Mouse (Mus musculus): ENCODE measurements around the gene Timm13. TPM values are rescaled to one million over a fixed set of nuclear protein-coding genes. Genes with fewer than 3 reads are reported as not detected.

The Timm13 gene
- polyA plus RNA-seq, 1 experiment from 2014 or later, result 286 TPM

DNA sequence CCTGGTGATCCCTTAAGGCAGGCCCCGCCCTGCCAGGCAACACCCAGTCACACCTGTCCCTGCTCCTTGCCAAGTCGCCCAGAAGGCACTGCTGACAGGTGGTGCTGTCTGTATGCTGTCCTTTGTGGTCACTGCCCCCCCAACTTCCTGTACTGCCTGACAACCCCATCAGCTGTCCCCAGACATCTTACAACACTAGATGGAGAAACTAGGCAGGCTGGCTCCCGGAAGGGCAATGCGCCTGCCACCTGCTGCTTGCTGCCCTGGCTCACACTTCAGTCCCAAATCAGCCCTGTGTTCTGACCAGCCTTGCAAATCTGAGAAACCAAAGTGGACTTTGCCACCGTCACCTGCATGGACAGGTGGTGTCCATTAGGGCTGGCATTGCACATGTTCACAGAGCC lies 13.5 kb upstream of the Timm13 start:
- Histone ChIP-seq H3K36me3 (ENCODE audit: control insufficient read depth, insufficient read depth) (peaks cover 5% of the 10 kb centered on the region; the same call in 1 of the 2 replicates), H3K4me2 (ENCODE audit: low read depth, low read length) (no peak overlapping the region), H3K9me3 (replicated peaks; ENCODE audit: control insufficient read depth, low read length) (no peaks in the 10 kb centered on the region), H3K4me3 (ENCODE audit: low read length) (no peak overlapping the region), H3K27me3 (ENCODE audit: control insufficient read depth, insufficient read depth, low read length) (no peaks in the 10 kb centered on the region), H3K27ac (ENCODE audit: low read length) (no peak overlapping the region), H3K9ac (ENCODE audit: low read length) (no peak overlapping the region), H3K4me1 (ENCODE audit: control insufficient read depth, insufficient read depth, low read length) (peaks cover 12% of the 10 kb centered on the region)
- 82% methylated on average over 5 of the region's 5 CpGs for WGBS
- ATAC-seq (replicated peaks; ENCODE audit: extremely low read depth, insufficient read depth, low FRiP score), result no peak

DNA sequence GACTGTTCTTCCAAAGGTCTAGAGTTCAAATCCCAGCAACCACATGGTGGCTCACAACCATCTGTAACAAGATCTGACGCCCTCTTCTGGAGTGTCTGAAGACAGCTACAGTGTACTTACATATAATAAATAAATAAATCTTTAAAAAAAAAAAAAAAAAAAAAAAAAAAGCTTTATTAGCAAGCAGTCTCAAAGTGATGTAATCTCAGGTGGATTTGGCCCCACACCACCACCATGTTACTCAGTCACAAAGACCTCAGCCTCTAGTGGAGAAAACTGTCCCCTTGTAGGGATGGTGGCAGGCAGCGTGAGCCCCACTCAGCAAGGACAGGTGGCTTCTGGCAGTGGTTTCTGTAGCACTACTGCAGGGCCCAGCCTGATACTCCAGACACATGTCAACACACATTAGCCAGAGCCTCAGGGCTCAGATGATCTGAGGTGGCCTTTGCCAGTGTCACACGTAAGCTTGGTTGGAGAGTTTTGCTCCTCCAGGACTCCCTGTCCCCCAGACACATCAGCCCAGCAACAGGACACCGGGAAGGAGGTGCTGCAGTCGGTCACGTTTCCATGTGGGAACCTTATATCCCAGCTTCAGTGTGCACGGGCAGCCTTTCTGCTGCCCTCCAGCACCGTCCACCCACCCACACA lies 12.7 kb upstream of the Timm13 start:
- Histone ChIP-seq H3K9me3 (replicated peaks; ENCODE audit: control insufficient read depth, low read length) (no peaks in the 10 kb centered on the region), H3K27me3 (ENCODE audit: control insufficient read depth, insufficient read depth, low read length) (no peaks in the 10 kb centered on the region), H3K36me3 (ENCODE audit: control insufficient read depth, insufficient read depth) (peaks cover 10% of the 10 kb centered on the region; the same call in 1 of the 2 replicates), H3K4me2 (ENCODE audit: low read depth, low read length) (no peak overlapping the region), H3K27ac (ENCODE audit: low read length) (no peak overlapping the region), H3K4me3 (ENCODE audit: low read length) (no peak overlapping the region), H3K9ac (ENCODE audit: low read length) (no peak overlapping the region), H3K4me1 (ENCODE audit: control insufficient read depth, insufficient read depth, low read length) (peaks cover 12% of the 10 kb centered on the region)
- 81% methylated on average over 7 of the region's 8 CpGs for whole genome bisulfite sequencing
- no peak for ATAC-seq (replicated peaks; ENCODE audit: extremely low read depth, insufficient read depth, low FRiP score)

DNA sequence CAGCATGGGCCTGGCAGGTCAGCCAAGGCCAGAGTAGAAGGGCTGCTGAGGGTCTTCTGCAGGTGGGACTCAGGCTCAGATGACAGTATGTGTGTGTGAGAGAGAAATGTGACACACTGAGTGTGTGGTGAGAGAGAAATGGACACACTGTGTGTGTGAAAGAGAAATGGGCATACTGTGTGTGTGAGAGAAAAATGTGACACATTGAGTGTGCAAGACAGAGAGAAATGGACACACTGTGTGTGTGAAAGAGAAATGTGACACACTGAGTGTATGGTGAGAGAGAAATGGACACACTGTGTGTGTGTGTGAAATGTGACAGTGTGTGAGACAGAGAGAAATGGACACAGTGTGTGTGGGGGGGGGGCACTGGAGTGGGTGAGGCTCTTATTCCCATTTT lies 11.1 kb upstream of the Timm13 start:
- H3K9me3 ChIP-seq (replicated peaks; ENCODE audit: control insufficient read depth, low read length), result no peaks in the 10 kb centered on the region
- H3K36me3 ChIP-seq (ENCODE audit: control insufficient read depth, insufficient read depth), result peaks cover 19% of the 10 kb centered on the region
- no peak overlapping the region for H3K4me3 ChIP-seq (ENCODE audit: low read length)
- no peak for ATAC-seq (replicated peaks; ENCODE audit: extremely low read depth, insufficient read depth, low FRiP score)
- no peak overlapping the region for H3K27ac ChIP-seq (ENCODE audit: low read length)
- no peak overlapping the region for H3K9ac ChIP-seq (ENCODE audit: low read length)
- H3K4me2 ChIP-seq (ENCODE audit: low read depth, low read length), result no peak overlapping the region
- peaks cover 7% of the 10 kb centered on the region for H3K4me1 ChIP-seq (ENCODE audit: control insufficient read depth, insufficient read depth, low read length)
- no peaks in the 10 kb centered on the region for H3K27me3 ChIP-seq (ENCODE audit: control insufficient read depth, insufficient read depth, low read length)

DNA sequence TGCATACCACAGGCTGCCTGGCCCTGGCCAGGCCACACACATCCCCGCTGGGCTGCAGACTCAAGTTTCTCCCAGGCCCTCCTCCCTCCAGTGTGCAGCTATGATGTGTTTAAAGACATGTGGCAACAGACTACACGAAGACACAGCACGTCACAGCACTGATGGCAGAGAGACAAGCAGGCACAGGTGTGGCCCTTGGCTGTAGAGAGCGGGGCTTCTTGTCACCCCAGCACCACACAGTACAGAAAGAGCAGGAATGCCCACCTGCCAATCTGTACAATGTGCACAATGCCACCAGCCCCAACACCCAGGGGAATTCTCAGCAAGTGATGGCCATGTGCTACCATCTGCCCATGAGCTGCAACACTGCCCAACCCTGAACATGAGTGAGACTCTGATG lies 10.6 kb upstream of the Timm13 start:
- Histone ChIP-seq H3K9me3 (replicated peaks; ENCODE audit: control insufficient read depth, low read length) (no peaks in the 10 kb centered on the region), H3K9ac (ENCODE audit: low read length) (no peak overlapping the region), H3K27me3 (ENCODE audit: control insufficient read depth, insufficient read depth, low read length) (no peaks in the 10 kb centered on the region), H3K4me3 (ENCODE audit: low read length) (no peak overlapping the region), H3K36me3 (ENCODE audit: control insufficient read depth, insufficient read depth) (peaks cover 19% of the 10 kb centered on the region), H3K4me2 (ENCODE audit: low read depth, low read length) (no peak overlapping the region), H3K27ac (ENCODE audit: low read length) (no peak overlapping the region), H3K4me1 (ENCODE audit: control insufficient read depth, insufficient read depth, low read length) (peaks cover 2% of the 10 kb centered on the region; the same call in 1 of the 2 replicates)
- 93% methylated on average over 4 of the region's 4 CpGs for WGBS
- no peak for ATAC-seq (replicated peaks; ENCODE audit: extremely low read depth, insufficient read depth, low FRiP score)

DNA sequence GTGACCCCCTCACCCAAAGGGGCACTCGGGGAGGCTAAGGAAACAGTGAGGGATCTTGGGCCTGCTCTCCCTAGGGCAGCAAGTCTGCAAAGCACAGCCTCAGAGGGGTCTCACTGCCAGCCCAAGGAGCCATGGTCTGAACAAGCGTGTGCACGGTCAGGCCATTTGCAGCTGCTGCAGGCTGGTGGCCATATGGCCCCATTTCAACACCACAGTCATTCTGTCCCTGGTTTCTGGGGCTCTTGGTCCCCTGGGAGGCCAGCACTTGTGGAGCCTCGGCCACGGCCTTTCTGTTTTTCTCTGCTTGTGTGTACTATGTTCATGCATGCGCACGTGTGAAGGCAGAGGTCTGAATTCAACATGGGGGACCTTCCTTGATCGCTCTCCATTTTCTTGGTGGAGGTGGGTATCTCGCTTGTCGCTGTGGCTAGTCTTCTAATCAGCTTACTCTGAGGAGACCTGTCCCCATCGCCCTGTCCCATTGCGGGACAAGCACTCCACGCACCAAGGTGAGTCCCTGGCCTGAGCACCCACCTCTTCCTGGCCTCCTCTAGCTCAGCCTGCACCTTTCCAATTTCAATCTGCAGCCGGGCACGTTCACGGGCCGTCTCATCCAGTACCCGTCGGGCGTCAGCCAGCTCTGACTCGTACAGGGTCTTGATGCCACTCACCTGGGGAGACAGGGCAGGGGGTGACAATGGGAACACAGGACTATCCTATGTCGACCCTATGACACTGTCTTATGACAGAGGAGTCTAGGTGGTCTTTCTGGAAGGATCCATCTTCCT lies 8.8 kb upstream of the Timm13 start:
- WGBS, result 94% methylated on average over 22 of the region's 22 CpGs
- H3K36me3 ChIP-seq (ENCODE audit: control insufficient read depth, insufficient read depth), result peaks cover 28% of the 10 kb centered on the region

DNA sequence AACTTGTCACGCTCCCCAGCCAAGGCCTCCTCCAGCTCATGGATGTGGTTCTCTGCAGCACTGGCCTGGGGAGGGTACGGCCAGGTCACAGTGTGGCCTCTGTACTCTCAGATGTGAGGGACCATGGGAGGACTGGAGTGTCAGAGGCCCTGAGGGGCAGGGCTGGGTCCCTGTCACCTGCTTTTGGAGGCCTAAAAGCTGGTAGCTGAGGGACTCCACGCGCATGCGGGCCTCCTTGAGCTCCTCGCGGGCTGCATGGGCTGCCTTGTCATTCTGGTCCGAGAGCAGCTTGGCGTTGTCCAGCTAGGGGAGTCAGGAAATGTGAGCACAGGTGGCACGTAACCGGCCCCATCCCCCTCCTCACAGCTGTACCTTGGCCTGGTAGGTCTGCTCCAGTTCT lies 3.9 kb upstream of the Timm13 start:
- no peak for ATAC-seq (replicated peaks; ENCODE audit: extremely low read depth, insufficient read depth, low FRiP score)
- whole genome bisulfite sequencing, result 87% methylated on average over 11 of the region's 11 CpGs
- Histone ChIP-seq H3K9me3 (replicated peaks; ENCODE audit: control insufficient read depth, low read length) (no peaks in the 10 kb centered on the region), H3K27me3 (ENCODE audit: control insufficient read depth, insufficient read depth, low read length) (no peaks in the 10 kb centered on the region), H3K9ac (ENCODE audit: low read length) (no peak overlapping the region), H3K4me1 (ENCODE audit: control insufficient read depth, insufficient read depth, low read length) (peaks cover 6% of the 10 kb centered on the region), H3K4me2 (ENCODE audit: low read depth, low read length) (no peak overlapping the region), H3K27ac (ENCODE audit: low read length) (no peak overlapping the region), H3K36me3 (ENCODE audit: control insufficient read depth, insufficient read depth) (peaks cover 42% of the 10 kb centered on the region), H3K4me3 (ENCODE audit: low read length) (no peak overlapping the region)

More for the DNA sequence above, 8.8 kb upstream of the Timm13 start:
- Histone ChIP-seq H3K27ac (ENCODE audit: low read length) (no peak overlapping the region), H3K9me3 (replicated peaks; ENCODE audit: control insufficient read depth, low read length) (no peaks in the 10 kb centered on the region), H3K4me2 (ENCODE audit: low read depth, low read length) (no peak overlapping the region), H3K27me3 (ENCODE audit: control insufficient read depth, insufficient read depth, low read length) (no peaks in the 10 kb centered on the region), H3K4me1 (ENCODE audit: control insufficient read depth, insufficient read depth, low read length) (no peaks in the 10 kb centered on the region), H3K4me3 (ENCODE audit: low read length) (no peak overlapping the region), H3K9ac (ENCODE audit: low read length) (no peak overlapping the region)
- ATAC-seq (replicated peaks; ENCODE audit: extremely low read depth, insufficient read depth, low FRiP score), result no peak

DNA sequence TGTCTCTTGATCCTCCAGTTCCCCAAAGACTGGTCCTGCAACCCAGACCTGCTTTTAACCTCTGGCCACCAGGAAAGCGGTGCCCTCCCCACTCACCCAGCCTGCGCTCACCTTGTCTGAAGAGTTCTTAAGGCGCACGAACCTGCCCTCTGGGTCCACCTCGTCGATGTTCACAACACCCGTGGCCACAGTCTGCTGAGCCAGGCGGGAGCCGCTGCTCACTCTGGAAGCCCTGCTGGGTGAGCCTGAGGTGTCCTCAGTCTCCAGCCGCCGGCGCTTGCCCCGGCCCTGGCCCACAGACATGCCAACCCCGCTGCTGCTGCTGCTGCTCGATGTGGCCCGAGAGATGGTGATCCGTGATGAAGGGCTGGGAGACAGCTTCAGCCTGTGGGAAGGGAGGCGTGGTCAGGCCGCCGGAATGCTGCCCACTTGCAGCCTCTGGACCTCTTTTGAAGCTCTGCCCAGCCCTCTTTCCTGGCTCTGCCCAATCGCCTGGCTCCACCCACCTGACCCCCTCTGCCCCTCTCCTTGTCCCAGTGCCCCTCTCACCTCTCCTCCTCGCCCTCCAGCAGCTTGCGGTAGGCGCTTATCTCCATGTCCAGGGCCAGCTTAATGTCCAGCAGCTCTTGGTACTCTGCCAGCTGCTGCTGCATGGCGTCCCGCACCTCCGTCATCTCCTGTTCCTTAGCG lies 3.4 kb upstream of the Timm13 start:
- H3K9ac ChIP-seq (ENCODE audit: low read length), result no peak overlapping the region
- peaks cover 10% of the 10 kb centered on the region for H3K4me1 ChIP-seq (ENCODE audit: control insufficient read depth, insufficient read depth, low read length)
- no peak for ATAC-seq (replicated peaks; ENCODE audit: extremely low read depth, insufficient read depth, low FRiP score)
- no peak overlapping the region for H3K4me2 ChIP-seq (ENCODE audit: low read depth, low read length)
- 71% methylated on average over 28 of the region's 28 CpGs for WGBS
- H3K9me3 ChIP-seq (replicated peaks; ENCODE audit: control insufficient read depth, low read length), result no peaks in the 10 kb centered on the region
- no peak overlapping the region for H3K27ac ChIP-seq (ENCODE audit: low read length)
- no peaks in the 10 kb centered on the region for H3K27me3 ChIP-seq (ENCODE audit: control insufficient read depth, insufficient read depth, low read length)
- no peak overlapping the region for H3K4me3 ChIP-seq (ENCODE audit: low read length)
- peaks cover 38% of the 10 kb centered on the region for H3K36me3 ChIP-seq (ENCODE audit: control insufficient read depth, insufficient read depth)

DNA sequence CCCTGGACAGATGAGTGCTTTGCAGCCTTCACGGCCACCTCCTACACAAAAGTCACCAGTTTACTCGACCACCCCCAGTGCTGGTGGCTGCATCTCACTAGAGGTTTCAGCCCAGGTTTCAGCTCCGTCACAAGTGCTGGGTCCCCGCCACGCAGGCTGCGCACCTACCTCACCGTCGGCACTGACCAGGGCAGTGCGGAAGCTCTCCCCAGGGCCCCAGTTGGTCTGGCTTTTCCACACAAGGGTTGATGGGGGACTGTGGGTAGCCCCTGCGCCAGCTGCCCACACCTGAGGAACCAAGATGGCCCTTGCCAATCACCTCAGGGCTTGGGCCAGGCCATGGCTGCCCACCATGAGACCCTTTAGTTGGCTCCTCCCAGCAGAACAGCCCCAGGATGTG lies 2.5 kb upstream of the Timm13 start:
- H3K27me3 ChIP-seq (ENCODE audit: control insufficient read depth, insufficient read depth, low read length), result no peaks in the 10 kb centered on the region
- peaks cover 40% of the 10 kb centered on the region for H3K36me3 ChIP-seq (ENCODE audit: control insufficient read depth, insufficient read depth)
- H3K9me3 ChIP-seq (replicated peaks; ENCODE audit: control insufficient read depth, low read length), result no peaks in the 10 kb centered on the region
- 91% methylated on average over 10 of the region's 10 CpGs for WGBS
- peaks cover 10% of the 10 kb centered on the region for H3K4me1 ChIP-seq (ENCODE audit: control insufficient read depth, insufficient read depth, low read length)
- no peak overlapping the region for H3K9ac ChIP-seq (ENCODE audit: low read length)
- no peak for ATAC-seq (replicated peaks; ENCODE audit: extremely low read depth, insufficient read depth, low FRiP score)
- H3K27ac ChIP-seq (ENCODE audit: low read length), result no peak overlapping the region
- H3K4me3 ChIP-seq (ENCODE audit: low read length), result no peak overlapping the region
- no peak overlapping the region for H3K4me2 ChIP-seq (ENCODE audit: low read depth, low read length)

All from heart, embryonic 16.5 days (tissue).